28 mouse cellular contexts compared by ENCODE assay signal in genomic region chr16:16978765-16979164, GRCm38 (mm10).
"Had no signal": no experiment of that assay in that cellular context is flagged by ENCODE, and none has a peak within 500 bp of the region (broad histone marks: within the 10 kb centered on the region; RNA-seq: fewer than 3 reads in every experiment).

No protein-coding gene starts in this region.

- ATAC-seq: hindbrain, postnatal 0 days; inflammation-experienced regulatory T-cells, adult 6 months; intestine, embryonic 15.5 days; liver, embryonic 12.5 days had no signal

- DNase-seq: gastrocnemius, postnatal 14 days; gastrocnemius, postnatal 36 days; heart, adult 11 months; heart, adult 2 months; heart, postnatal 14 days; heart, postnatal 36 days; kidney, adult 11 months; kidney, adult 2 months; kidney, adult 9 months; kidney, postnatal 25 days; kidney, postnatal 4 days; left cerebral cortex, postnatal 4 days had no signal

- H3K4me1 ChIP-seq: heart, embryonic 13.5 days; hindbrain, embryonic 13.5 days; intestine, embryonic 15.5 days; limb, embryonic 15.5 days had no signal

- H3K27me3 ChIP-seq: heart, embryonic 13.5 days; heart, embryonic 15.5 days; hindbrain, embryonic 13.5 days; hindbrain, embryonic 15.5 days; intestine, embryonic 15.5 days; kidney, embryonic 15.5 days; limb, embryonic 13.5 days; limb, embryonic 15.5 days; liver, embryonic 12.5 days had no signal

- H3K9ac ChIP-seq: heart, embryonic 13.5 days; heart, embryonic 15.5 days; hindbrain, embryonic 13.5 days; hindbrain, embryonic 15.5 days; intestine, embryonic 15.5 days; kidney, embryonic 15.5 days; limb, embryonic 13.5 days; limb, embryonic 15.5 days; liver, embryonic 12.5 days; liver, embryonic 14.5 days had no signal

- H3K27ac ChIP-seq: heart, adult 2 months; heart, embryonic 13.5 days; heart, embryonic 15.5 days; hindbrain, embryonic 13.5 days; hindbrain, embryonic 15.5 days; hindbrain, postnatal 0 days; intestine, embryonic 15.5 days; kidney, embryonic 15.5 days; kidney, postnatal 0 days; layer of hippocampus, adult 2 months; left cerebral cortex, adult 2 months; limb, embryonic 13.5 days; limb, embryonic 15.5 days; liver, embryonic 12.5 days; liver, embryonic 14.5 days had no signal

- H3K4me3 ChIP-seq: heart, adult 2 months; heart, embryonic 13.5 days; heart, embryonic 15.5 days; hindbrain, embryonic 13.5 days; hindbrain, embryonic 15.5 days; intestine, embryonic 15.5 days; kidney, embryonic 15.5 days; layer of hippocampus, adult 2 months; left cerebral cortex, adult 2 months; limb, embryonic 13.5 days; limb, embryonic 15.5 days; liver, embryonic 12.5 days had no signal

- H3K4me2 ChIP-seq: heart, embryonic 11.5 days; heart, embryonic 13.5 days; heart, embryonic 15.5 days; hindbrain, embryonic 13.5 days; hindbrain, embryonic 15.5 days; intestine, embryonic 15.5 days; kidney, embryonic 15.5 days; limb, embryonic 13.5 days; limb, embryonic 15.5 days; liver, embryonic 12.5 days had no signal

- H3K36me3 ChIP-seq: heart, embryonic 13.5 days; heart, embryonic 15.5 days; hindbrain, embryonic 13.5 days; hindbrain, embryonic 15.5 days; intestine, embryonic 15.5 days; kidney, embryonic 15.5 days; limb, embryonic 13.5 days; limb, embryonic 15.5 days; liver, embryonic 12.5 days had no signal

- H3K9me3 ChIP-seq: heart, embryonic 15.5 days; hindbrain, embryonic 13.5 days; hindbrain, embryonic 15.5 days; intestine, embryonic 15.5 days; kidney, embryonic 15.5 days; limb, embryonic 15.5 days had no signal
